In genomic region chr11:95117030-95117429, GRCm38 (mm10) we compare ENCODE assay signal across 7 mouse cellular contexts. TPM values are rescaled to one million over a fixed set of nuclear protein-coding genes. Genes with fewer than 3 reads are reported as not detected.
DNase-seq lines count a peak whose midpoint lies in the region; ATAC-seq lines count a peak whose summit lies in the region.

No protein-coding gene starts in this region.

- ATAC-seq in hindbrain, embryonic 15.5 days (ENCODE audit: low FRiP score, low read depth): peak; percentile 74

- H3K27ac ChIP-seq in hindbrain, embryonic 15.5 days (replicated peaks): no peak overlapping the region

- H3K27me3 ChIP-seq in hindbrain, embryonic 15.5 days: peaks cover 34% of the 10 kb centered on the region

- peaks cover 23% of the 10 kb centered on the region for H3K4me1 ChIP-seq in hindbrain, embryonic 15.5 days (replicated peaks)

- no peak overlapping the region for H3K4me3 ChIP-seq in hindbrain, embryonic 15.5 days

- no peaks in the 10 kb centered on the region for H3K9me3 ChIP-seq in hindbrain, embryonic 15.5 days

- H3K9ac ChIP-seq in hindbrain, embryonic 15.5 days: no peak overlapping the region

- 1% methylated on average over 6 of the region's 6 CpGs for WGBS in hindbrain, embryonic 15.5 days

- no peak overlapping the region for H3K4me2 ChIP-seq in hindbrain, embryonic 15.5 days

- peak; percentile 83 for DNase-seq in WW6 (ENCODE audit: low read depth, low spot score)
- DNase-seq in cerebellum, adult 18-20 months: peak; percentile 73 to 80
- peak; percentile 89 for DNase-seq in forelimb bud, embryonic 11.5 days (ENCODE audit: low read depth, low spot score)
- DNase-seq in layer of hippocampus, postnatal 36 days: peak; percentile 54 to 55
- peak; percentile 58 to 76 for DNase-seq in lung, postnatal 4 days
- peak; percentile 57 for DNase-seq in right cerebral cortex, postnatal 25 days

- no peaks in the 10 kb centered on the region for H3K36me3 ChIP-seq in hindbrain, embryonic 15.5 days

RNA-seq across cellular contexts. Expression of gene Dlx3, which starts 2.9 kb away (rescaled TPM):
- 0.19 and 0.54 TPM in 2 replicates for polyA plus RNA-seq in hindbrain, embryonic 15.5 days (2015; fragmentation: Nextera tagmentation; extraction: Ambion mirVana)
- total RNA-seq in layer of hippocampus, postnatal 36 days (2021): not detected

RNA-seq across cellular contexts. Expression of gene Dlx4, which starts 29.0 kb away (rescaled TPM):
- polyA plus RNA-seq in hindbrain, embryonic 15.5 days (2015; fragmentation: Nextera tagmentation; extraction: Ambion mirVana): not detected in 2 replicates
- not detected for total RNA-seq in layer of hippocampus, postnatal 36 days (2021)

RNA-seq across cellular contexts. Expression of gene Itga3, which starts 40.4 kb away (rescaled TPM):
- polyA plus RNA-seq in hindbrain, embryonic 15.5 days (2015; fragmentation: Nextera tagmentation; extraction: Ambion mirVana): 17.9 and 19.8 TPM in 2 replicates
- total RNA-seq in layer of hippocampus, postnatal 36 days (2021): 10 to 100 TPM; 12.1 to 14.0 TPM
